In genomic region chr13:95975225-95975624, GRCm38 (mm10) we compare ENCODE assay signal across 31 mouse cellular contexts.
"Had no signal": no experiment of that assay in that cellular context is flagged by ENCODE, and none has a peak within 500 bp of the region (broad histone marks: within the 10 kb centered on the region; RNA-seq: fewer than 3 reads in every experiment).

No protein-coding gene starts in this region.

- H3K27me3 ChIP-seq: limb, embryonic 13.5 days; limb, embryonic 15.5 days; lung, embryonic 15.5 days; midbrain, embryonic 12.5 days; midbrain, embryonic 15.5 days had no signal

- H3K4me2 ChIP-seq: limb, embryonic 12.5 days; limb, embryonic 13.5 days; limb, embryonic 15.5 days; liver, embryonic 11.5 days; liver, embryonic 12.5 days; liver, embryonic 13.5 days; liver, embryonic 15.5 days; lung, embryonic 14.5 days; lung, embryonic 15.5 days; midbrain, embryonic 11.5 days; midbrain, embryonic 12.5 days; midbrain, embryonic 13.5 days; midbrain, embryonic 15.5 days had no signal

- H3K4me1 ChIP-seq: limb, embryonic 10.5 days; limb, embryonic 12.5 days; limb, embryonic 13.5 days; limb, embryonic 15.5 days; liver, embryonic 12.5 days; liver, embryonic 13.5 days; lung, embryonic 15.5 days; midbrain, embryonic 10.5 days; midbrain, embryonic 12.5 days; midbrain, embryonic 13.5 days; midbrain, embryonic 15.5 days had no signal

- ATAC-seq: liver, embryonic 12.5 days; liver, postnatal 0 days; lung, postnatal 0 days; midbrain, embryonic 13.5 days; midbrain, embryonic 15.5 days; midbrain, embryonic 16.5 days had no signal

- H3K9me3 ChIP-seq: limb, embryonic 10.5 days; limb, embryonic 12.5 days; limb, embryonic 13.5 days; limb, embryonic 15.5 days; liver, embryonic 12.5 days; liver, embryonic 13.5 days; liver, embryonic 15.5 days; lung, embryonic 15.5 days; megakaryocyte, embryonic 14.5 days; midbrain, embryonic 10.5 days; midbrain, embryonic 12.5 days; midbrain, embryonic 13.5 days; midbrain, embryonic 15.5 days had no signal

- H3K4me3 ChIP-seq: limb, embryonic 10.5 days; limb, embryonic 12.5 days; limb, embryonic 13.5 days; limb, embryonic 15.5 days; liver, embryonic 12.5 days; liver, embryonic 13.5 days; liver, embryonic 15.5 days; lung, embryonic 15.5 days; megakaryocyte, embryonic 14.5 days; midbrain, embryonic 10.5 days; midbrain, embryonic 12.5 days; midbrain, embryonic 13.5 days; midbrain, embryonic 15.5 days; myocyte had no signal

- H3K27ac ChIP-seq: limb, embryonic 10.5 days; limb, embryonic 12.5 days; limb, embryonic 13.5 days; limb, embryonic 15.5 days; liver, embryonic 12.5 days; liver, embryonic 13.5 days; liver, embryonic 14.5 days; liver, embryonic 15.5 days; lung, embryonic 15.5 days; macrophage; midbrain, embryonic 10.5 days; midbrain, embryonic 12.5 days; midbrain, embryonic 13.5 days; midbrain, embryonic 15.5 days had no signal

- H3K9ac ChIP-seq: limb, embryonic 12.5 days; limb, embryonic 13.5 days; limb, embryonic 15.5 days; liver, embryonic 12.5 days; liver, embryonic 13.5 days; liver, embryonic 14.5 days; liver, embryonic 15.5 days; liver, postnatal 0 days; lung, embryonic 14.5 days; lung, embryonic 15.5 days; midbrain, embryonic 12.5 days; midbrain, embryonic 13.5 days; midbrain, embryonic 15.5 days had no signal

- H3K36me3 ChIP-seq: limb, embryonic 10.5 days; limb, embryonic 12.5 days; limb, embryonic 13.5 days; limb, embryonic 15.5 days; liver, embryonic 12.5 days; liver, embryonic 13.5 days; liver, embryonic 15.5 days; lung, embryonic 15.5 days; midbrain, embryonic 10.5 days; midbrain, embryonic 12.5 days; midbrain, embryonic 13.5 days; midbrain, embryonic 15.5 days had no signal

- DNase-seq: left cerebral cortex, postnatal 4 days; liver; liver, embryonic 13.5 days; liver, postnatal 0 days; lung, adult 18-20 months; lung, adult 2 months; lung, embryonic 14.5 days; lung, postnatal 10 days; lung, postnatal 14 days; lung, postnatal 36 days; lung, postnatal 4 days; midbrain, embryonic 14.5 days had no signal
